Mouse (Mus musculus): ENCODE results near the gene Slc13a5.

The Slc13a5 gene

DNA sequence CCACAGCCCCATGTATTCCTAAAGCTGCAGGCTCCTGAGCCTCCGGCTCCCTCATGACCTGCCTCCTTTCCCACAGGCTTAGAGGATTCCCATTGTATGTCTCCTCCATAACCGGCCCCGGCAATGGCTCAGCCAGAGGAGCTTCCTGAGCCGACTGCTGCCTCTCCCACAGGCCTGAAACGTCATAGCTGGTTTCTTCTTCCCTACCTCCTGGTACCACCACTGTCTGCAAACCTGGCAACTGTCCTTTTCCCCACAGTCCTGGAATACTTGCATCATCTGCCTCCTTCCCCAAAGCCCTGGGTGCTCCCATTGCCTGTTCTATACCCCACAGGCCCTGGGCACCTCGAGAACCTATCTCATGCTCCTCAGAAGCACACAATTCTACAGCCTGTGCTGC, 61.8 kb downstream of the Slc13a5 start:
- DNase-seq (ENCODE audit: low spot score) = no peak

GRCm38 (mm10) chr11:72203440-72203839, 63.6 kb downstream of the Slc13a5 start:
- no peak for DNase-seq (ENCODE audit: low spot score)

DNA sequence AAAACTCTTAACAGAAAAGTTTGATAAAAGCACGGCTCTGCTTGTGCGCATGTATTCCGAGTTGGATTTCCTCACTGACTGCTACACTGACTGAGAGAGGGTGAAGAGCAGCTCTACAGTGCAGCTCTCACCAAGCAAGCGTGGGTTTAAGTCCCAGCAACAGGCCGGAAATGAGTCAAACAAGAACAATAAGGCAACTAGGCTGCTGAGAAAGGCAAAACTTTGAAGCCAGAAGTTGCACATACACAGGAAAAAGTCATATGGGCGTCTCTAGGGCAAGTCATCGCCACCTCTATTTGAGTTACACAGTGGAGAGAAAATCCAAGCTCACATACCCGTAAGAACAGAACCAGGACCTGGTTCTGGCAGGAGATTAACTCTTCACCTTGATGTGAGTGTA, 70.5 kb downstream of the Slc13a5 start:
- DNase-seq (ENCODE audit: low spot score) = no peak

GRCm38 (mm10) chr11:72194259-72194658, 72.8 kb downstream of the Slc13a5 start:
- DNase-seq (ENCODE audit: low spot score) = no peak

Measured in urinary bladder, postnatal 25 days (tissue).